ENCODE assay signal across 10 mouse cellular contexts in the genomic region with DNA sequence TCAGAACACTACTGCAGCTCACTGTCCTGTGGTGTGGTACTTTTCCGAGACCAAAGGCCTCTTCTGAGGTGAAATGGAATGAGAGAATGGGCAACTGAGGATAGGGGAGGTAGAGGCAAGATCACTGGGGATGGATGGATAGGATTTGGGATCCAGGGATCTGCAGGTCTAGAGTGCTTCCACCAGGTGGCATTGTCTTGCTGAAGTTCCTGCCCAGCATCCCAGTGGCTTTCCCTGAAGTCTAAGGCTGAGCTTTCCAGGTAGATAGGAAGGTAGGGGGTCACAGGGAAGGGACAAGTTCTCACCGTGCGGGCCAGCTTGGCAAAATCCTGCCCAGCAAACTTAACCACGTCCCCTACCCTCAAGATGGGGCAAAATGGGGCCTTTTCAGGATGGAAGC. TPM values are rescaled to one million over a fixed set of nuclear protein-coding genes. Genes with fewer than 3 reads are reported as not detected.
A peak's percentile ranks its signal among the peaks of the same experiment; 100 is the strongest.
DNase-seq lines count a peak whose midpoint lies in the region; ATAC-seq and TF ChIP-seq lines count a peak whose summit lies in the region.
"Had no signal": no experiment of that assay in that cellular context is flagged by ENCODE, and none has a peak within 500 bp of the region (broad histone marks: within the 10 kb centered on the region; RNA-seq: fewer than 3 reads in every experiment).

No protein-coding gene starts in this region.

- no peak overlapping the region for H3K27ac ChIP-seq in left cerebral cortex, adult 2 months
- H3K27ac ChIP-seq: liver, embryonic 13.5 days had no signal

- DNase-seq in left cerebral cortex, adult 2 months (ENCODE audit: extremely low spot score in 1 of 2, low spot score in 2 of 2): no peak
- DNase-seq in left cerebral cortex, adult 8-10 months (ENCODE audit: low spot score in 2 of 2): no peak
- DNase-seq in NIH3T3 (ENCODE audit: low read depth): peak; percentile 73
- peak; percentile 48 for DNase-seq in lung, postnatal 10 days
- no peak for DNase-seq in urinary bladder, adult 2 months (ENCODE audit: low spot score)
- no peak for DNase-seq in adrenal gland, postnatal 4 days (ENCODE audit: low spot score in 2 of 2)
- DNase-seq: liver, embryonic 13.5 days had no signal

- H3K4me3 ChIP-seq in left cerebral cortex, adult 2 months: no peak overlapping the region
- H3K4me3 ChIP-seq: liver, embryonic 13.5 days had no signal

- ATAC-seq in common myeloid progenitor, adult 5-6 weeks (replicated peaks; ENCODE audit: low read depth, poor library complexity, severe bottlenecking): peak; percentile 43; the same call in 1 of the 2 replicates

- intact Hi-C loops in left cerebral cortex, adult 2 months (cut with DNase I): loop anchor here (5.0 kb wide), 3 partner anchors 225 to 1440 kb away; no protein-coding TSS in a partner anchor

- peak; percentile 72 for TF ChIP-seq CTCF in left cerebral cortex, adult 2 months (IDR thresholded peaks at IDR 0.05)

RNA-seq across cellular contexts. Expression of a gene that starts 15.0 kb away (rescaled TPM):
- 100 to 1,000 TPM; 106 to 111 TPM for total RNA-seq in left cerebral cortex, adult 2 months (2021)
- 100 to 1,000 TPM in 3 of 4 experiments, 10 to 100 TPM in 1; 99.9 to 112 (median 106) TPM for total RNA-seq in left cerebral cortex, adult 8-10 months (2022)
- 433 and 486 TPM in 2 replicates for total RNA-seq in common myeloid progenitor, adult 5-6 weeks (2017)
- polyA plus RNA-seq in urinary bladder, adult 2 months (2012; rRNA removed): 81.0 and 88.4 TPM in 2 replicates
- 100 to 1,000 TPM; 184 to 197 TPM for total RNA-seq in adrenal gland, postnatal 4 days (2021)

RNA-seq across cellular contexts. Expression of a gene that starts 15.2 kb away (rescaled TPM):
- total RNA-seq in left cerebral cortex, adult 2 months (2021): 1 to 10 TPM; 2.0 to 2.6 TPM
- total RNA-seq in left cerebral cortex, adult 8-10 months (2022): 1 to 10 TPM; 1.7 to 3.3 (median 2.3) TPM
- not detected in 2 replicates for total RNA-seq in common myeloid progenitor, adult 5-6 weeks (2017)
- 0.60 and 0.87 TPM in 2 replicates for polyA plus RNA-seq in urinary bladder, adult 2 months (2012; rRNA removed)
- total RNA-seq in adrenal gland, postnatal 4 days (2021): 1 to 10 TPM; 1.8 to 2.1 TPM
- total RNA-seq: neutrophil, adult 5-6 weeks had no signal

RNA-seq across cellular contexts. Expression of a gene that starts 25.8 kb away (rescaled TPM):
- total RNA-seq in left cerebral cortex, adult 2 months (2021): 100 to 1,000 TPM; 130 to 148 TPM
- 100 to 1,000 TPM in 3 of 4 experiments, 10 to 100 TPM in 1; 96.3 to 122 (median 110) TPM for total RNA-seq in left cerebral cortex, adult 8-10 months (2022)
- total RNA-seq in common myeloid progenitor, adult 5-6 weeks (2017): 2.9 and 5.1 TPM in 2 replicates
- polyA plus RNA-seq in urinary bladder, adult 2 months (2012; rRNA removed): 53.7 and 71.5 TPM in 2 replicates
- total RNA-seq in adrenal gland, postnatal 4 days (2021): 100 to 1,000 TPM; 138 to 142 TPM

RNA-seq across cellular contexts. Expression of a gene that starts 34.0 kb away (rescaled TPM):
- total RNA-seq in left cerebral cortex, adult 2 months (2021): not detected
- total RNA-seq in left cerebral cortex, adult 8-10 months (2022): not detected
- total RNA-seq in common myeloid progenitor, adult 5-6 weeks (2017): 2.8 and 7.1 TPM in 2 replicates
- polyA plus RNA-seq in urinary bladder, adult 2 months (2012; rRNA removed): not detected in 2 replicates
- total RNA-seq in adrenal gland, postnatal 4 days (2021): under 1 TPM; 0.50 to 0.73 TPM
- total RNA-seq: heart, postnatal 14 days; neutrophil, adult 5-6 weeks had no signal

RNA-seq across cellular contexts. Expression of a gene that starts 41.8 kb away (rescaled TPM):
- total RNA-seq in left cerebral cortex, adult 2 months (2021): not detected
- under 1 TPM in 1 of 4 experiments, not detected in 3; 0.61 TPM for total RNA-seq in left cerebral cortex, adult 8-10 months (2022)
- 26.2 and 36.6 TPM in 2 replicates for total RNA-seq in common myeloid progenitor, adult 5-6 weeks (2017)
- polyA plus RNA-seq in urinary bladder, adult 2 months (2012; rRNA removed): 0.27 and 0.33 TPM in 2 replicates
- 1 to 10 TPM; 2.2 to 7.8 TPM for total RNA-seq in adrenal gland, postnatal 4 days (2021)
- total RNA-seq: heart, postnatal 14 days had no signal

Comparison
In these comparisons a context has a peak if more than half of its experiments do, and no peak if none do; other contexts are left out.
1. DNase-seq: peak in NIH3T3 (single experiment) and lung, postnatal 10 days (single experiment); none in left cerebral cortex, adult 2 months (0 of 2), left cerebral cortex, adult 8-10 months (0 of 2), urinary bladder, adult 2 months (single experiment) and adrenal gland, postnatal 4 days (0 of 2).
2. RNA of a gene that starts 25.8 kb away (total RNA-seq): 130 to 148 TPM in left cerebral cortex, adult 2 months, 138 to 142 TPM in adrenal gland, postnatal 4 days and 96.3 to 122 TPM in left cerebral cortex, adult 8-10 months; 2.9 to 5.1 TPM in common myeloid progenitor, adult 5-6 weeks; every median in the first group is over 10 times any median in the second.